Mouse (Mus musculus) adrenal gland, postnatal 4 days (tissue): ENCODE measurements around the gene Scd2. TPM values are rescaled to one million over a fixed set of nuclear protein-coding genes. Genes with fewer than 3 reads are reported as not detected.

ENCODE experiments used
- microRNA-seq: library from miRNA; unstranded; fragments of <30 nt; microRNA quantifications from one replicate; pipeline ENCODE4 v1.2.0, GENCODE M21; 2021
- total RNA-seq, 2 experiments: library from RNA; stranded (reverse); gene quantifications; 2 replicates each; pipeline ENCODE4 v1.2.3; 2021

Scd2 gene
- total RNA-seq, 2 experiments from 2014 or later = 412 to 445 TPM

Small RNAs within 50 kb of the gene (microRNA-seq; reads per million reads assigned to microRNA genes)
- 3.2 reads per million, percentile 8 among the genes with 10 or more reads in this experiment for gene Mir5114

Other genes starting within 250 kb of the Scd2 start
- gene Erlin1, start 223.9 kb upstream of the Scd2 start, total RNA-seq = 10 to 100 TPM; 19.8 to 21.2 TPM
- gene Chuk, start 186.2 kb upstream of the Scd2 start, total RNA-seq = 10 to 100 TPM; 54.5 to 58.7 TPM
- gene Cwf19l1, start 157.8 kb upstream of the Scd2 start, total RNA-seq = 10 to 100 TPM; 33.9 to 34.4 TPM
- 10 to 100 TPM; 44.9 to 50.0 TPM for gene Bloc1s2, start 147.2 kb upstream of the Scd2 start, total RNA-seq
- gene Pkd2l1, start 101.2 kb upstream of the Scd2 start, total RNA-seq = under 1 TPM in 1 of 2 experiments, not detected in 1; 0.08 TPM
- under 1 TPM; 0.17 to 0.68 TPM for gene Scd3, start 90.4 kb upstream of the Scd2 start, total RNA-seq
- gene Scd4, start 39.4 kb downstream of the Scd2 start, total RNA-seq = 1 to 10 TPM; 2.0 to 2.2 TPM
- gene Scd1, start 114.2 kb downstream of the Scd2 start, total RNA-seq = 100 to 1,000 TPM; 121 to 159 TPM
- gene Wnt8b, start 199.8 kb downstream of the Scd2 start, total RNA-seq = under 1 TPM; 0.08 to 0.14 TPM